Mouse (Mus musculus) spleen, adult 2 months (tissue): ENCODE measurements at regions not wholly inside any gene's neighbourhood (a gene's known extent, or its start where the extent isn't known, plus 50 kb on each side); places are given as distances from the start of the nearest gene placed in this dataset.

ENCODE experiments used
- CTCF ChIP-seq: fragments of 200-500 bp; IDR thresholded peaks from 2 replicates; pipeline ENCODE4 v1.5.1; 2011; ENCODE audit warnings: mild to moderate bottlenecking, inconsistent platforms; ENCODE audit not compliant: insufficient read depth, insufficient read length, insufficient replicate concordance; ENCODE audit errors: extremely low read depth
- POLR2A ChIP-seq: fragments of 200-500 bp; IDR thresholded peaks from 2 replicates; pipeline ENCODE4 v1.6.1; 2011; ENCODE audit warnings: low read depth, low read length, inconsistent platforms

- no peak for TF ChIP-seq CTCF
- no peak for TF ChIP-seq POLR2A
Observed at GRCm38 (mm10) chr19:23071000-23071399, 70.0 kb upstream of the Klf9 start.
